Mouse (Mus musculus) brain, adult 2 months (tissue): ENCODE measurements around the gene Snapc5.
A peak's percentile ranks its signal among the peaks of the same experiment; 100 is the strongest.
"Not testable (repeated sequence)": the region's sequence is repeated elsewhere in the genome, so short reads cannot be mapped to it uniquely, and the experiment has no call there.

Experiments
- DNase-seq: peaks from one replicate; pipeline ENCODE4 v3.0.0; 2011; ENCODE audit warnings: low read depth, low spot score

The Snapc5 gene

GRCm38 (mm10) chr9:64198763-64199418 is 19.8 kb downstream of the Snapc5 start:
- DNase-seq, result not testable (repeated sequence)

DNA sequence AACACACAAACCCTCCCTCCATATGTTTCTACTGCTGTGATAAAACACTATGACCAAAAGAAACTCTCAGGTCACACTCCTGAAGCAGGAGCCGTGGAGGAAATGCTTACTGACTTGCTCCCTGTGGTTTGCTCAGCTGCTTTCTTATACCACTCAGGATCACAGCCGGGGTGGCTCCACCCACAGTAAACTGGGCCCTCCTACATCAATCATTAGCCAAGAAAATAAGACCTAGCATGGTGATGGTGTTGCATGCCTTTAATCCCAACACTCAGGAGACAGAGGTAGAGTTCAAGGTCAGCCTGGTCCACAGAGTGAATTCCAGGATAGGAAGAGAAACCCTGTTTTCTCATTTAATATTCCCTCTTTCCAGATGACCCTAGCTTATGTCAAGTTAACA is 20.8 kb downstream of the Snapc5 start:
- no peak for DNase-seq

DNA sequence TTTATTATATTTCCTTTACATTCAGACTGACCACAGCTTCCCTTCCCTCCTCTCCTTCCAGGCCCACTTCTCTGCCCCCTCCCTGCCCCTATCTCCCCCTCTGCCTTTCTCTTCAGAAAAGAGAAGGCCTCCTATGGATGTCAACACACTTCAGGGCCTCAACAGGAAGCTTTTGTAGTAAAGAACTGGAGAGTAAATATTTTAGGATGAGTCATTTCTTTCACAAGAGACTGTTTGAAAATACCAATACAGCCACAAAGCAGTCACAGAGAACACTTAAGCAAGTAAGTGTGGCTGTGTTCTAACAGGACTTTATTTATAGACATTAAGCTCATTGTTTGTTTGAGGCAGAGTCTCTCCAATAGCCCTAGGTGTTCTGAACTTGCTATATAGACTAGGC is 23.3 kb downstream of the Snapc5 start:
- no peak for DNase-seq

DNA sequence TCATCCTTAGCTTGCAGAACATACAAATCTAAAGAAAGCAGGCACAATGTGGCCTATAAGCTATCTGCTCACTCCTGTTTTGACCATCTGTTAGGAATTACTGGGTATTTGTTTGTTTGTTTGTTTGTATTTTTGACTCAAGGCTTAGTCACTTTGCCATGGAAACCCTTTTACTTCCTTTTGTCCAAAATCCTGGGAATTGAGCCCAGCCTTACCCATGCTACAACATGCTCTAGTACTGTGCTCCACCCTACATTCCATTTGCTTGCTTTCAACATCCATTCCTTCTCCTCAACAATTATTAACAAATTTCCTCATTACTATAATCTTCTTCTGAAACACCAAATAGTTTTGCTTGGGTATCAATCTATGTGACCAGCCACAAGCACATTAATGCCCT is 23.8 kb downstream of the Snapc5 start:
- DNase-seq, result no peak

GRCm38 (mm10) chr9:64207509-64208084 is 28.5 kb downstream of the Snapc5 start:
- peak; percentile 70 for DNase-seq

GRCm38 (mm10) chr9:64214452-64214851 is 35.4 kb downstream of the Snapc5 start:
- DNase-seq, result no peak

- DNase-seq, result no peak
These were observed 37.0 kb downstream of the Snapc5 start for GRCm38 (mm10) chr9:64216090-64216489.

GRCm38 (mm10) chr9:64216641-64217040 is 37.6 kb downstream of the Snapc5 start:
- DNase-seq, result no peak

- no peak for DNase-seq
These were observed 38.8 kb downstream of the Snapc5 start for GRCm38 (mm10) chr9:64217887-64218286.

- peak; percentile 86 for DNase-seq
These were observed 40.2 kb downstream of the Snapc5 start for GRCm38 (mm10) chr9:64219305-64219704.

- DNase-seq, result no peak
These were observed 40.8 kb downstream of the Snapc5 start for GRCm38 (mm10) chr9:64219772-64220420.

DNA sequence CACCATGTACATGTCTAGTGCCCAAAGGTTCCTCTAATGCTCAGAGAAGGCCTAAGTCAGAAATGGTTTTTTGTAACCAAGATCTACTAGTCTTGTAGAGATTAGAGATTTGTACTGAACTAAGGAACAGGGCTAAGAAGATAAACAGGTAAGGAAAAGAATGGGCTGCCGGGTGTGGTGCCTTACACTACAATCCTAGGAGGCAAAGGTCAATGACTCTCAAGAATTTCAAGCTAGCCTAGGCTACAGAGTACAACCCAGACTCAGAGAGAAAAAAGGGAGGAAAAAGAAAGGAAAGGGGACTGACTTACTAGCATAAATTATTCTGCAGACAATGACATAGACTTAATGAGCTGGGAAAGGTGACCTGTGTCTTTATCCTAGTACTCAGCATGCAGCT is 41.5 kb downstream of the Snapc5 start:
- no peak for DNase-seq

DNA sequence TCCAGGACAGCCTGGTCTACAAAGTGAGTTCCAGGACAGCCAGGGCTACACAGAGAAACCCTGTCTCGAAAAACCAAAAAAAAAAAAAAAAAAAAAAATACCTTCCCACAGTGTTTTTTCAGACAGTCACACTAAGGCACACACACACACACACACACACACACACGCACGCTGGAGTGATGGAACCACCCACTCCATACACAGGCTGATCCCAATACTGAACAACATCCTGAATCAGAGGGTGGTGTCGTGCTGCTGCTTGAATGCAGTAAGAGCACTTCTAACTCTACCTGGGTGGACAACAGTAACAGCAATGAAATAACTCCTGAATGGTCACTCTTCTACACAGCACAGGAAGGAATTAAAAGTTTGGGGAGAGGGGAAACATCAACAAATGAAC is 42.4 kb downstream of the Snapc5 start:
- DNase-seq, result peak; percentile 82

DNA sequence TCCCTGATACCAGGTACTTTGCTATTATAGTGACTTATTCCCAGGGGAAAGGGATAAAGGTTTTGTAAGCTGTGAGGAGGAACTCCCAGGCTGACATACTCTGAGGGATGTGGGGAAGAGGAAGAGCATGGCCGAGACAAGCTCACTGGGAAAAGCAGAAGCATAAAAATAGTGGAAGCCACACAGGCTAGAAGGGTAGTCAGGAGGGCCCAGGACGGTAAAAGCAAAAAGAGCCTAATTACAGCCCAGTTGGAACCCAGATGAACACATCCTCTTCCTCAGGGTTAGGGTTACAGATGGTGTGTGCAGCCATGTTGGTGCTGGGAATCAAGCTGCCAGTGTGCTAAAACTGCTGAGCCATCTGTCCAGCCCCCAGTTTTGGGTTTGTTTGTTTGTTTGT is 43.0 kb downstream of the Snapc5 start:
- no peak for DNase-seq

GRCm38 (mm10) chr9:64225805-64226204 is 46.7 kb downstream of the Snapc5 start:
- no peak for DNase-seq

GRCm38 (mm10) chr9:64227736-64228135 is 48.7 kb downstream of the Snapc5 start:
- DNase-seq, result peak; percentile 30

DNA sequence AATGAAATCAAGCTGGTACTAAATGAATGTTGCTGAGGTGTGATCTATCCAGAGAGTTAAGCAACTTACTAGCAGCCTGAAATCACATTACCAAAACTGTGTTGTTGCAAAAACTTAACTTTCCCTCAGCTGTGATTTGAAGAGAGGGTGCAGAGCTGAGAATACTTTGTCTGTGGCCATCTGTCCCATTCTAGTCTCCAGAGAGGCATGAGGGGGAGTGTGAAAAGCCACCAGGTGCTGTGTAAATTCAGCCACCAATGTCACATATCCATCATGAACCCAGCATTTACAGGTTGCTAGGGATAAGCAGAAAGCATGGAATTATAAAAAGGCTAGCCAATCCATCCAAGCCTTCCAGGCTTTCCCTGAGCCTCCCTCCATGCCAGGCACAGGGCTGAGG is 49.9 kb downstream of the Snapc5 start:
- peak; percentile 80 for DNase-seq

GRCm38 (mm10) chr9:64231171-64231570 is 52.1 kb downstream of the Snapc5 start:
- peak; percentile 30 for DNase-seq

GRCm38 (mm10) chr9:64231674-64232073 is 52.6 kb downstream of the Snapc5 start:
- peak; percentile 67 for DNase-seq

DNA sequence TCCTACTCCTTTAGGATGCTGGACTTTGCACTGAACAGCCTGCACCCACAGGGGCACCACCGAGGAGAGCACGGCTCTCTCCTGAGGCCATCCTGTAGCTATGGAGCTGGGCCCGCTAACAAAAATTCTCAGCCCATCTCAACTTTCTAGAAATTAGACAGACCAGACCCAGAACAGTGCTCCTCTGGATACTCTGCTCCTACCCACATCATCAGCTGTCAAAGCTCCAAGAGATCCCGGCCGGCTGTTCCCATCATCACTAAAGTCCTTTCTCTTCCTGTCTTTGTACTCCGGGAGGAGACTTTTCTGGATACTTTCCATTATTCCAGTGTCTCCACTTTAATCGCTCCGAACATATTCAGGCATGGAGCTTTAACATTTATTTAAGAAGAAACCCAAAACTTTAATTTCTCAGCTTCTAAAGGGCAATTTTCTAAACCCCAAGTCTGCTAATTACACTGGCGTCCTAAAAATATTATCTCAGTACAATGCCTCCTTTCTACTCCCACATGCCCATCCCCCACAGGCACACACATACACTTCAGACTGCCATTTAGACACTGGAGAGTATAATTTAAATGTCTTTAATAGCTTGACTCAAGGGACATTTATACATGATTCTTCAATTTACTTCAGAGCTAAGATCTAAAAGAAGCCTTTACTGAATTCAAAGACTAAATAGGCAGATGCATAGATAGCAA is 53.3 kb downstream of the Snapc5 start:
- DNase-seq, result peak; percentile 84
